Mouse (Mus musculus) lung, postnatal 14 days (tissue): Measurements from ENCODE around the gene Nim1k.
A peak's percentile ranks its signal among the peaks of the same experiment; 100 is the strongest.

Experiments
- DNase-seq: peaks from one replicate; pipeline ENCODE4 v3.0.0; 2021

Nim1k gene

GRCm38 (mm10) chr13:119684416-119685177 is 71.1 kb downstream of the Nim1k start:
- no peak for DNase-seq

DNA sequence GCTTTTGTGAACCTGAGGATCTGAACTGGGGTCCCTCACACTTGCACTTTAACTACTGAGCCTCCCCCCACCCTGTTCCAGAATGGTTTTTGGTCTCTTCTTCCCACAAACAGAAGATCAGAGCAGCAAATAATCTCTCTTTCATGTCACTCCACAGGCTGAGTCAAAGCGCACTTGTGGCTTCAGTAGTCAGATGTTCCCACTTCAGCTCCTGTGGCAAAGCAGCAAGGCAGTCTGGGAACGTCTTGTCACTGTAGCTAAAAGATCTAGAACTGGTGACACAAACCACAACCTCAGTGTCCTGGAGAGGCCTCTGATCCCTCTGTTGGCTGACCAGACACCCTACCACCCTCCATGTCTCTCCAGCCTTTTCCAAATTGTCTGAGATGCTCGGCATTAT is 74.5 kb downstream of the Nim1k start:
- no peak for DNase-seq

DNA sequence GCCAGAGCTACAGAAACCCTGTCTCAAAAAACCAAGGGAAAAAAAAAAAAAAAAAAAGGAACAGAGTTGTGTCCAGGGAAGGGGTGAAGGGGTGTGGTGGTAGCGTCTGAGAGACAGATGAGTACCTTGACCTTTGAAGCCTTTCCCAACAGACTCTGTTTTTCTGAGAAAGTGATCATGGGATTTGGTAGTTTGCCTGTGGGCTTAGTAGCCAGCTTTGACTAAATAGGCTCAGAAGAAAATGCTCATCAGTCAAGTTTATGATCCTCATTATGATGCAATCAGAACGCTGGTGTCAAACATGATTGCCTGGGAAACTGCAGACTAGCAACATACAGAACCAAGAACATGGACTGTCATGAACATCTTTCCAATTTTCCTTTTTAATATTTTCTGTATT is 76.0 kb downstream of the Nim1k start:
- DNase-seq, result no peak

- no peak for DNase-seq
Measured at GRCm38 (mm10) chr13:119678794-119679193, 76.9 kb downstream of the Nim1k start.

DNA sequence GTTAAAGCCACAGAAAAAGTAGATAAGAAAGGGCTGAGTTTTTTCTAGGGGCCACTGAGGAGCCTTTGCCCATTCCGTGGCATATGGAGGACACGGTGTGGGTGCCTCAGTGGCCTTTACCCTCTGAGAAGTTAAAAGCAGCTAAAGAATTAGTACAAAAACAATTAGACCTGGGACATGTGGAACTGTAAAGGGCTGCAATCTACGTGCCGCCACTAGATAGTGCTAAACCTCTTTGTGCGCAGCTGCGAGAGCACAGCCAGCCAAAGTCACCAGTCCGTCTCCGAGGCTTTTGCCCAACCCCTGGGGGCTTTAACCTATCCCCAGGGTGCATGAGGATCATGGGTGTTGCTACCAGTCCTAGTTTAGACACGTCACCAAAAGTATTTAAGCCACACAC is 94.3 kb downstream of the Nim1k start:
- peak; percentile 16 for DNase-seq
